Mouse (Mus musculus) left cerebral cortex, postnatal 25 days (tissue): Measurements from ENCODE around the gene Ilvbl. TPM values are rescaled to one million over a fixed set of nuclear protein-coding genes. Genes with fewer than 3 reads are reported as not detected.
"Not testable (repeated sequence)": the region's sequence is repeated elsewhere in the genome, so short reads cannot be mapped to it uniquely, and the experiment has no call there.

Experiments used
- DNase-seq, 2 experiments: peaks; one replicate each; pipeline ENCODE4 v3.0.0; 2022; ENCODE audit warnings: low spot score in 2 of 2, mixed read lengths in 1 of 2
- intact Hi-C: fragments of 180-260 bp; cut with DNase I; formaldehyde crosslinking; loops from one replicate; pipeline ENCODE4 v1.15.1; 2025
- total RNA-seq, 2 experiments: library from RNA; stranded (reverse); gene quantifications; 2 replicates each; pipeline ENCODE4 v1.2.3; 2021

The Ilvbl gene
- total RNA-seq = 10 to 100 TPM; 21.5 to 27.9 TPM

DNA sequence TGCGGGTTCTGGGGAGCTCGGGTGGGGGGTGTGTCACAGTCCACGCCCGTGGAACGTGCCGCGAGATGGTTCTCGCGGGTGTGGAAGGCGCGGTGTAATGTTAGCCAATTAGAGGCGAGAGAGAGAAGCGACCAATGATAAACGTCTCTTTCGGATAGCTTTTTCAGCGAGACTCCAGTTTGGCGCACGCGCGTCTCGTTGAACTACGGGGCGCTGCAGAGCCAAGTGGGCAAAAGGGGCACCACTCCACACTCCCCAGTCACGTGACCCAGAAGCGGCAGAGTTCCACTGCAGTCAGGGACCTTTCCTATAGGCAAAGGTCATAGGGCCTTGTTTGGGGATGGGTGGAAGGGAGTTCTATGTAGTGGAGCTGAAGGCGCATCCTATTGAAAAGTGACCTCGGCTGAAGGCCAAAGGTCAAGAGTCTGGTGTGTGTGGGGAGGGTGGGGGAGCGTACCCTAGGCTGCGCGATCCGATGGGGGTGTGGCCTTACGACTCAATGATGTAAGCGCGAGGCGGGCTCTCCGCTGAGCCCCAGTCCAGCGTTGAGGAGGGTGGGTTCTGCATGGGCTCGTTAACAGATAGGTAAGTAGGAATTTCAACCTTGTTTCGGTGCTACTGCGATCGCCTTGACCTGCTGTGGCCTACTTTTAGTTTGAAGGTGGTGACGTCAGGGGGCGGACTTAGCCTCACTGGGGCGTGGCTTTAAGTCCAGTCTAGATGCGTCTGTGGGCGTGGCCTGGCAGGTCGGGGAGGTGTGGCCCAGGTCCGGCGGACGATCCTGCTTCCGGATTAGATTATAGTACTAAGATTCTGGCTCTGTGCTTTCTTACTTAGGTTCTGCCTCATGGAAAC, at the start of gene Ilvbl:
Gene Ilvbl, plus strand, starts transcription at position 97 of the 855 bp plus-strand sequence.
- DNase-seq = peak; percentile 93 to 96
- intact Hi-C loops = loop anchor here (5.0 to 10.0 kb wide), 2 partner anchors 112 to 330 kb away; partner anchors contain the start of genes Pdxk and Trappc10

DNA sequence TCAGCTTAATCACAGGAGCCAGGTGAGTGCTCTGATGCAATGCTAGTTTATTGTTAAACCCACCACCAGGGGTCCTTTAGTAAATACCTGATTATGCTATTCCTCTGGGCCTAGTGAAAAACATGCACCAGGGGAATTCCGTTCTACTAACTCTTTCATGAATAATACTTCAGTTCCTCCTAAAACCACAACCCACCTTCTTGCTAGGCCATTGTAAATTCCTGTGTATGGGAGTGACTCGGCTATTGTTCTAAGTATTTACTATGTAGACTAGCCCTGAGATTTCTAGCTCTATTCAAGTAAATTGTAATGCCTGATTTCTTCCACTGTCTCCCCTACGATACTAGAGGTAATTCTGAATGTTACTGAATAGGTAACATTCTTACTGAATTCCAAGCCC, 49.1 kb upstream of the Ilvbl start:
- intact Hi-C loops, DNase-seq: not testable (repeated sequence)

GRCm38 (mm10) chr10:78525511-78525910, 48.6 kb upstream of the Ilvbl start:
- DNase-seq = no peak
- intact Hi-C loops = no loop called here

GRCm38 (mm10) chr10:78540943-78541342, 33.2 kb upstream of the Ilvbl start:
- intact Hi-C loops = loop anchor here (5.0 kb wide), 1 partner anchor 66 kb away; no protein-coding TSS in a partner anchor
- peak in 1 of 2 experiments; percentile 10 for DNase-seq

DNA sequence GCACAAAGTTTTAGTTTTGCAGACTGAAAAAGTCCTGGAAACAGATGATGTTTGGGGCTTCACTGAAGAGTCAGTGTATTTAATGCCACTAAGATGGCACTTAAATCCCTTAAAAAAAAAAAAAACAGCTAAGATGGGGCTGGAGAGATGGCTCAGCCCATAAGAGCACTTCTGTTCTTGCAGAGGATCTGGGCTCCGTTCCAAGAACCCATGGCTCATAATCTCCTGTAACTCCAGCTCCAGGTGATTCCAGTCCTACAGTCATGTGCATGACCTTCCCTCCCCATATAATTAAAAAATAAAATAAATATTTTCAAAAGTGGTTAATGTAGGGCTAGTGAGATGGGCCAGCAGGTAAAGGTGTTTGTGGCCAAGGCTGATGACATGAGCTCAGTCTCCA, 9.1 kb upstream of the Ilvbl start:
- intact Hi-C loops = no loop called here
- DNase-seq = no peak

DNA sequence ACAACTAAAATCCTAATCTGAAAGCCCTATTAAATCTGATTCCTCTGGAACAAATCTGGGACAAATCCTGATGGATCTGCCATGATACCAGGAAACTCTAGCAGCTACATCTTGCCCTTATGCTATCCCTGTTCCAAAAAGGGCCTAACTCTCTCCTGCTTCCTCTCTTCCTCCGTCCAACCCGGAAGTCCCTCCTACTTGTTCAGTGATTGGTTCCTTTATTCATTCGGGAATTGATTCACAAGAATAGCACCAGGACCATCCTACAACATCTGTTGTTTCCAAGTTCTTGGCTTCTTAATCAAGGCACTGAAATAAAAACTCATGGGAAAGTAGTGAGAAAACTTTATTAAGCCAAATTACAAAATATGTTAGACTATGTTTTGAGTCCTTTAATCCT, 5.0 kb upstream of the Ilvbl start:
- intact Hi-C loops = no loop called here
- DNase-seq = no peak

GRCm38 (mm10) chr10:78569686-78570085, 4.5 kb upstream of the Ilvbl start:
- no peak for DNase-seq
- intact Hi-C loops = loop anchor here (5.0 to 10.0 kb wide), 2 partner anchors 107 to 325 kb away; partner anchors contain the start of genes Pdxk and Trappc10

DNA sequence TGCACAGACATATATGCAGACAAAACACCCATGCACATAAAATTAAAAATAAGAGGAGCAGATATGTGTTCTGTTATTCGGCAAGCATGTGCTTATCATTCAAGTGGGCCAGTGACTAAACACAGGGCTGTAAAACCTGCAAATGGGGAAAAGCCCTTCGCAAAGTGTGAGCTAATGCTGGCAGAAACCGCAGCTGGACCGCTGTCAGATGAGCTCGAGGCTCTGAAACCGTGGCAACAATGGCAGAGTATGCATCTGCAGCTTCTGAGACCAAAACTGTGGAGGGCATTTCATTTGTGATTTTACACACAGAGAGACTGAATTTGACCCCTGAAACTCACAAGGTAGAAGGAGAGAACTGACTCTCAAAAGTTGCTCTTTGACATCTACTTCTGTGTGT, 3.7 kb upstream of the Ilvbl start:
- intact Hi-C loops = loop anchor here (5.0 to 10.0 kb wide), 2 partner anchors 108 to 326 kb away; partner anchors contain the start of genes Pdxk and Trappc10
- no peak for DNase-seq

GRCm38 (mm10) chr10:78570897-78571296, 3.2 kb upstream of the Ilvbl start:
- intact Hi-C loops = loop anchor here (5.0 to 10.0 kb wide), 2 partner anchors 109 to 326 kb away; partner anchors contain the start of genes Pdxk and Trappc10

DNA sequence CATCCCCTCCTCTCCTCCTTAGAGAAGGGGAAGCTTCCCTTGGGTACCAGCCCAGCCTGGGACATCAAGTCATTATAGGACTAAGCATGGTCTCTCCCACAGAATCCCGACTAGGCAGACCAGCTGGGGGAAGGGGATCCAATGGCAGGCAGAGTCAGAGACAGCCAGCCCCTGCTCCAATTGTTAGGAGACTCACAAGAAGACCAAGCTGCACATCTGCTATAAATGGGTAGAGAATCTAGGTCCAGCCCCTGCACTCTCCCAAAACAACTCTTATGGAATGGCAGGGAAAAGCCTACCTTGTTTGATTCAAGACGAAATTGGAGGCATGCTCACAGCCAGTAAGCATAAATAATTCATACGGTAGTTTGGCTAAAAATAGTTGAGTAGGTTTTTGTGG, 920 bp upstream of the Ilvbl start:
- intact Hi-C loops = loop anchor here (5.0 to 10.0 kb wide), 2 partner anchors 111 to 328 kb away; partner anchors contain the start of genes Pdxk and Trappc10
- DNase-seq = peak in 1 of 2 experiments; percentile 65

More at GRCm38 (mm10) chr10:78570897-78571296, 3.2 kb upstream of the Ilvbl start:
- no peak for DNase-seq

DNA sequence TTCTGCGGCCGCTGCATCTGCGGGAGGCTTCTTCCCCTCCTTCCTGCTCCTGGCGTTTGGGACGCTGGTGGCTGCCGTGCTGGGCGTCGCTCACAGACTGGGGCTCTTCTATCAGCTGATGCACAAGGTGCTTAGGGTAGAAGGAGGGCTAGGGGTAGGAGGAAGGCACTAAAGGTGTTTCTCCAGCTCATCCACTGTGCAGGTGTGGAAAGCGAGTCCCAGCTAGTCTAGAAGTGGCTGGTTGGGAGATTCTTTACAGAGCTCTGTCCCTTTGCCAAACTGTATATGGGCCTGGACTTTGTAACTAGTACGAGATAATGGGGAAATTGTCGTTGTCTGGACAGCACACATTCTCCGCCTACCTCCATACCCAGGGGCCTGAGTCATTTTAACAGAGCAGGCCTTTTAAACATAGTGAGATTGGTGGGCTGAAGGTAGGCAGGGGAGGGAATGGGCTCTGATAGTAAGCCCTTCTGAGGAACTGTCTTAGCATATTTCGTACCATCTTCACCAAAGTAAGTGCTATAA, 1.0 kb downstream of the Ilvbl start:
- intact Hi-C loops = loop anchor here (10.0 kb wide), 1 partner anchor 330 kb away; the partner anchor contains the start of gene Trappc10
- no peak for DNase-seq

DNA sequence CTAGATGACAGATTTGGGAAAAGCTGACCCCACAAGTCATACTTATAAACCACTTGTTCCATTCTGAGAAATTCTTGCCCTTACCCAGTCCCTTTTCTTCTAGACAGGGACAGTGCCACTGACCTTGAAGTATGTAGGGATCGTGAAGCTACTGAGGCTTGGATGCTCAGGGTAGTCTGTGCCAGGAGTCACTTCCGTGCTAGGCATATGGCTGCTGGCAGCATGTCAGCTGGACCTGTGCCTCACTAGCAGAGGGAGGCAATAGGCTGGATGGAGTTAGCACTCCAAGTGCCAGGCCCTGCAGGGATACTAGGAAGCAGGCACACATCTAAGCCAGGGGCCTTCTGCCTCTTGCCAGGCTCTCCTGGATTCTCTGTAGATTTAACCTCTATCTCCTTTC, 1.5 kb downstream of the Ilvbl start:
- peak in 1 of 2 experiments; percentile 28 for DNase-seq
- intact Hi-C loops = loop anchor here (10.0 kb wide), 1 partner anchor 331 kb away; the partner anchor contains the start of gene Trappc10

DNA sequence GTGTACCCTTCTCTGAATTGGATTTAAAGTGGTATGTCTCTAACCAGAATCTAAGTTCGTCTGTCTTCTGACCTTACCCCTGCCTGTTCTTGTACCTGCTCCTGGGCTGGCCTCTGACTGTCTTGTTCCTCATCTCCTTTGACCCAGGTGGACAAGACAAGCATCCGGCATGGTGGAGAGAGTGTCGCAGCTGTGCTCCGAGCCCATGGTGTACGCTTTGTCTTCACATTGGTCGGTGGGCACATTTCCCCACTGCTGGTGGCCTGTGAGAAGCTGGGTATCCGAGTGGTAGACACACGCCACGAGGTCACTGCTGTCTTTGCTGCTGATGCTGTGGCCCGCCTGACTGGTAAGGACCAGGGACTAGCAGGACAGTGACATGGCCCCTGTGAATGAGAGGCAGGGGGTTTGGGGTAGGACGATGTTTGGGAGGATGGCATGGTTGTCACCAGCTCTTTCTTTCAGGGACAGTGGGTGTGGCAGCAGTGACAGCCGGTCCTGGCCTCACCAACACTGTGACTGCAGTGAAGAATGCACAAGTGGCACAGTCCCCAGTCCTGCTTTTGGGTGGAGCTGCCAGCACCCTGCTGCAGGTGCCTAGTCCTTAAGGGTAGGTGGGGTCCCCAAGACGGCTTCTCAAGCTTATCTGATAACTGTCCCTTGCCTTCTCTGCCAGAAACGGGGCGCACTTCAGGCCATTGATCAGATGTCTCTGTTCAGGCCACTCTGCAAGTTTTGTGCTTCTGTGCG, 2.5 kb downstream of the Ilvbl start:
- intact Hi-C loops = loop anchor here (10.0 kb wide), 1 partner anchor 332 kb away; the partner anchor contains the start of gene Trappc10

GRCm38 (mm10) chr10:78578204-78578603, 4.1 kb downstream of the Ilvbl start:
- DNase-seq = no peak
- intact Hi-C loops = loop anchor here (10.0 kb wide), 1 partner anchor 333 kb away; the partner anchor contains the start of gene Trappc10

More for the DNA sequence above, 2.5 kb downstream of the Ilvbl start:
- no peak for DNase-seq

DNA sequence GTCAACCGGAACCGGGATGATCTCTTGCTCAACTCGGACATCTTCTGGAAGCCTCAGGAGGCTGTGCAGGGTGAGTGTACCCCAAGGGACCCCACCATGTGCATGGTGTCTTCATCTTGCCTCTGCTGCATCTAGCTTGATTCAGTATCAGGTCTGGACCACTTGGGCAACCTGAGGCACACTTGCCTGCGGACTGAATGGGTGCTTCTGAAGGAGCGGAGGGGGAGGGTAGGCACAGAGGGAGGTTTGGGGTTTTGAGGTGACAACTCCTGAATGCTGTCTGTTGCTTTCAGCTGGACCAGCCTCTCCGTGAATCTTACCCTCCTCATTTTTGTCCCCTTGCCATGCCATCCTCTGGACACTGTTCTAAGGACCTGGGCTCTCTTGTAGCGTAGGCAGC, 7.0 kb downstream of the Ilvbl start:
- intact Hi-C loops = no loop called here
- DNase-seq = no peak

GRCm38 (mm10) chr10:78583347-78583746, 9.2 kb downstream of the Ilvbl start:
- intact Hi-C loops = no loop called here
- DNase-seq = no peak

DNA sequence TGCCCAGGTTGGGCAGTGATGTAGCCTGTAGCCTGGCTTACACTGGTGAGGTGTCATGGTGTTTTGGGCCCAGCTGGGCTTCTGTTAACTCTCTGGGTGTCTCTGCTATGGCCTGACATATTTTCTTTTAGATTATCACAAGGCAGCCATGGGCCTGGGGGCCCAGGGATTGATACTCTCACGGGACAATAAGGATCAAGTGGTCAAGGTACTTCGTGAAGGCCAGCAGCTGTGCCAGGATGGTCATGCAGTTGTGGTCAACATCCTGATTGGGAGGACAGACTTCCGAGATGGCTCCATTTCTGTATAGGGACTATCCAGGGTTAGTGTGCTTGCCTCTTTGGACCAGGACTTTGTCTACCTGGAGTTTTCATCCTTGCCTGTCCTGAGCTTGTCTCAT, 9.8 kb downstream of the Ilvbl start:
- intact Hi-C loops = no loop called here
- DNase-seq = no peak

GRCm38 (mm10) chr10:78584996-78585395, 10.8 kb downstream of the Ilvbl start:
- DNase-seq = no peak
- intact Hi-C loops = no loop called here

DNA sequence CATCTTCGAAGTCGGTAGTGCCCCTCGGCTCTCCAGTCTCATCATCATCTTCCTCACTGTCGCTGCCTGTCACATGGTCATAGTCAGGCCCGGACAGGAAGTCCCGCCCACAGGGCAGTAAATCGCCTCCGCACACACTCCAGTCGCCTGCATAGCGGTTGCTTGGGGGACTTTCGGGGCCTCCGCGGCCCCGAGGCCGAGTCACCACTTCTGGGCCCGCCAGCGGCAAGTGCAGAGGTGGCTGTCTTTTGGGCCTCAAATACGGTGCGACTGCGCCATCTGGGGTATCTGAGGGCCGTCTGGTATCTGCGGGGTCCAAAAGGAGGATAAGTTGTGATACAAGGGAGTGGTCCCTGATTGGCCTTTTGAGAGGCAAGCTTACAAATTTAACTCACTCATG, 11.5 kb downstream of the Ilvbl start:
- no peak for DNase-seq
- intact Hi-C loops = no loop called here

- intact Hi-C loops = no loop called here
- no peak for DNase-seq
Observed at GRCm38 (mm10) chr10:78586026-78586425, 11.9 kb downstream of the Ilvbl start.
